9 mouse cellular contexts compared by ENCODE assay signal in the genomic region with DNA sequence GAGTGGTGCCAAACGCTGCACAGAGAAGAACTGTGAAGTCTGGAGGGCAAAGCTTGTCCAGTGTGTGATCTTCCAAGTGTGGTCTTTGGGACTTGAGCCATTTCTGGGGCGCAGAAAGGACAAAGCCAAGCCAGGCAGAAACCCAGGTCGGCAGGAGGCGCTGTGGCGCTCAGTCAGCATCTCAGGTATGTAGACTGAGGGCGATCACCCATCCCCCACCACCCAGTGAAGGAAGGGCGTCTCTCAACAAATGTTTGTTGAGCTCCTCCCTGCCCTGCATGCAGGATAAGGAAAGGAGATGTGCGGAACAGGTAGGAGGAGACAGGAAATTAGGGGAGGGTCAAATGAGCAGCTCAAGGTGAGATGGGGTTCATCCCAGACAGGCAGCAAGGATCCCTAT. TPM values are rescaled to one million over a fixed set of nuclear protein-coding genes. Genes with fewer than 3 reads are reported as not detected.
A peak's percentile ranks its signal among the peaks of the same experiment; 100 is the strongest.
DNase-seq lines count a peak whose midpoint lies in the region; ATAC-seq and TF ChIP-seq lines count a peak whose summit lies in the region.
"Had no signal": no experiment of that assay in that cellular context is flagged by ENCODE, and none has a peak within 500 bp of the region (broad histone marks: within the 10 kb centered on the region; RNA-seq: fewer than 3 reads in every experiment).

No protein-coding gene starts in this region.

- no peak overlapping the region for H3K4me3 ChIP-seq in layer of hippocampus, adult 2 months
- no peak overlapping the region for H3K4me3 ChIP-seq in embryonic facial prominence, embryonic 11.5 days (ENCODE audit: low read depth, low read length)
- H3K4me3 ChIP-seq in lung, embryonic 16.5 days (ENCODE audit: low read length) = no peak overlapping the region
- H3K4me3 ChIP-seq: neural tube, embryonic 12.5 days had no signal

- no peaks in the 10 kb centered on the region for H3K9me3 ChIP-seq in embryonic facial prominence, embryonic 11.5 days (replicated peaks; ENCODE audit: control insufficient read depth, low read length)
- H3K9me3 ChIP-seq in lung, embryonic 16.5 days (ENCODE audit: control insufficient read depth, low read length) = no peaks in the 10 kb centered on the region
- H3K9me3 ChIP-seq: neural tube, embryonic 12.5 days had no signal

- H3K36me3 ChIP-seq in embryonic facial prominence, embryonic 11.5 days (replicated peaks; ENCODE audit: control insufficient read depth, insufficient read depth, low read depth, low read length) = no peaks in the 10 kb centered on the region
- H3K36me3 ChIP-seq in lung, embryonic 16.5 days (ENCODE audit: control insufficient read depth, insufficient read depth, low read length) = no peaks in the 10 kb centered on the region
- H3K36me3 ChIP-seq: neural tube, embryonic 12.5 days had no signal

- no peak for ATAC-seq in embryonic facial prominence, embryonic 11.5 days (replicated peaks; ENCODE audit: insufficient number of reproducible peaks, low FRiP score, low TSS enrichment, low read depth)
- peak; percentile 36; the same call in 1 of the 2 replicates for ATAC-seq in lung, embryonic 16.5 days (ENCODE audit: low read depth)

- H3K27me3 ChIP-seq in embryonic facial prominence, embryonic 11.5 days (ENCODE audit: control insufficient read depth, insufficient read depth, low read length) = peaks cover 18% of the 10 kb centered on the region
- peaks cover 33% of the 10 kb centered on the region for H3K27me3 ChIP-seq in lung, embryonic 16.5 days (ENCODE audit: control insufficient read depth, insufficient read depth, low read depth, low read length)

- H3K27ac ChIP-seq in layer of hippocampus, adult 2 months = no peak overlapping the region
- H3K27ac ChIP-seq in embryonic facial prominence, embryonic 11.5 days (replicated peaks; ENCODE audit: low read depth, low read length) = no peak overlapping the region
- no peak overlapping the region for H3K27ac ChIP-seq in lung, embryonic 16.5 days (ENCODE audit: low read length)
- H3K27ac ChIP-seq: neural tube, embryonic 12.5 days had no signal

- no peak overlapping the region for H3K4me2 ChIP-seq in embryonic facial prominence, embryonic 11.5 days (ENCODE audit: low read depth, low read length)
- no peak overlapping the region for H3K4me2 ChIP-seq in lung, embryonic 16.5 days (ENCODE audit: low read depth, low read length)
- H3K4me2 ChIP-seq: neural tube, embryonic 12.5 days had no signal

- peaks cover 3% of the 10 kb centered on the region; the same call in 1 of the 2 replicates for H3K4me1 ChIP-seq in embryonic facial prominence, embryonic 11.5 days (ENCODE audit: control insufficient read depth, insufficient read depth, low read length)
- no peaks in the 10 kb centered on the region for H3K4me1 ChIP-seq in lung, embryonic 16.5 days (replicated peaks; ENCODE audit: control insufficient read depth, insufficient read depth, low read length)

- TF ChIP-seq CTCF in layer of hippocampus, adult 2 months (conservative IDR thresholded peaks at IDR 0.05) = peak; percentile 50

- H3K9ac ChIP-seq in embryonic facial prominence, embryonic 11.5 days (replicated peaks; ENCODE audit: low read length) = no peak overlapping the region
- H3K9ac ChIP-seq in lung, embryonic 16.5 days (ENCODE audit: low read length) = no peak overlapping the region
- H3K9ac ChIP-seq: neural tube, embryonic 12.5 days had no signal

- 7% methylated on average over 8 of the region's 8 CpGs for WGBS in embryonic facial prominence, embryonic 11.5 days
- WGBS in lung, embryonic 16.5 days = 9% methylated on average over 8 of the region's 8 CpGs

- no peak for DNase-seq in layer of hippocampus, adult 2 months (ENCODE audit: low spot score in 2 of 2)
- no peak for DNase-seq in layer of hippocampus, adult 11-12 months (ENCODE audit: low spot score)
- DNase-seq in NIH3T3 (ENCODE audit: low read depth) = peak; percentile 38
- peak; percentile 35 for DNase-seq in embryonic facial prominence, embryonic 11.5 days (ENCODE audit: low spot score)
- DNase-seq in ovary, postnatal 10 days (ENCODE audit: low spot score) = no peak
- DNase-seq in right cerebral cortex, adult 18-20 months = no peak
- DNase-seq in adrenal gland, adult 18-20 months (ENCODE audit: low spot score in 2 of 2) = no peak

RNA-seq across cellular contexts. Expression of gene Cacna2d2, which starts 24.8 kb away (rescaled TPM):
- total RNA-seq in layer of hippocampus, adult 2 months (2021) = 10 to 100 TPM; 18.1 to 19.3 TPM
- polyA plus RNA-seq in embryonic facial prominence, embryonic 11.5 days (2014; fragmentation: Nextera tagmentation; extraction: Ambion mirVana) = 0.59 and 0.63 TPM in 2 replicates
- 0.38 and 0.60 TPM in 2 replicates for polyA plus RNA-seq in lung, embryonic 16.5 days (2015; fragmentation: Nextera tagmentation; extraction: Ambion mirVana)
- 1 to 10 TPM; 5.8 to 6.9 TPM for total RNA-seq in adrenal gland, adult 18-20 months (2021)

RNA-seq across cellular contexts. Expression of gene 6430571L13Rik, which starts 34.2 kb away (rescaled TPM):
- total RNA-seq in layer of hippocampus, adult 2 months (2021) = 1 to 10 TPM; 2.5 to 2.9 TPM
- polyA plus RNA-seq in embryonic facial prominence, embryonic 11.5 days (2014; fragmentation: Nextera tagmentation; extraction: Ambion mirVana) = 0.70 and 0.72 TPM in 2 replicates
- 0.83 and 0.85 TPM in 2 replicates for polyA plus RNA-seq in lung, embryonic 16.5 days (2015; fragmentation: Nextera tagmentation; extraction: Ambion mirVana)
- 1 to 10 TPM in 1 of 2 experiments, under 1 TPM in 1; 0.30 to 1.3 TPM for total RNA-seq in adrenal gland, adult 18-20 months (2021)

RNA-seq across cellular contexts. Expression of gene Hemk1, which starts 36.5 kb away (rescaled TPM):
- total RNA-seq in layer of hippocampus, adult 2 months (2021) = 10 to 100 TPM; 15.9 to 21.4 TPM
- 8.2 and 11.0 TPM in 2 replicates for polyA plus RNA-seq in embryonic facial prominence, embryonic 11.5 days (2014; fragmentation: Nextera tagmentation; extraction: Ambion mirVana)
- polyA plus RNA-seq in lung, embryonic 16.5 days (2015; fragmentation: Nextera tagmentation; extraction: Ambion mirVana) = 11.5 and 12.4 TPM in 2 replicates
- total RNA-seq in adrenal gland, adult 18-20 months (2021) = 10 to 100 TPM; 12.9 to 17.4 TPM

Comparison
In these comparisons a context has a peak if more than half of its experiments do, and no peak if none do; other contexts are left out.
1. DNase-seq: peak in NIH3T3 (single experiment) and embryonic facial prominence, embryonic 11.5 days (single experiment); none in layer of hippocampus, adult 2 months (0 of 2), layer of hippocampus, adult 11-12 months (single experiment), ovary, postnatal 10 days (single experiment), right cerebral cortex, adult 18-20 months (single experiment) and adrenal gland, adult 18-20 months (0 of 2).